Mouse (Mus musculus) thymus, adult 2 months (tissue): ENCODE measurements around the gene Fam227b.

Source experiments
- CTCF ChIP-seq: fragments of 200-500 bp; IDR thresholded peaks from 2 replicates; pipeline ENCODE4 v1.5.1; 2012; ENCODE audit warnings: mild to moderate bottlenecking, control low read depth, low read length, moderate library complexity, borderline replicate concordance; ENCODE audit not compliant: control insufficient read depth, poor library complexity, insufficient read depth; ENCODE audit errors: extremely low read depth
- POLR2A ChIP-seq: fragments of 200-500 bp; IDR thresholded peaks from 2 replicates; pipeline ENCODE4 v1.6.1; 2012; ENCODE audit warnings: mild to moderate bottlenecking, low read length, control low read depth, moderate library complexity; ENCODE audit not compliant: control insufficient read depth, poor library complexity, insufficient read depth; ENCODE audit errors: extremely low read depth

DNA sequence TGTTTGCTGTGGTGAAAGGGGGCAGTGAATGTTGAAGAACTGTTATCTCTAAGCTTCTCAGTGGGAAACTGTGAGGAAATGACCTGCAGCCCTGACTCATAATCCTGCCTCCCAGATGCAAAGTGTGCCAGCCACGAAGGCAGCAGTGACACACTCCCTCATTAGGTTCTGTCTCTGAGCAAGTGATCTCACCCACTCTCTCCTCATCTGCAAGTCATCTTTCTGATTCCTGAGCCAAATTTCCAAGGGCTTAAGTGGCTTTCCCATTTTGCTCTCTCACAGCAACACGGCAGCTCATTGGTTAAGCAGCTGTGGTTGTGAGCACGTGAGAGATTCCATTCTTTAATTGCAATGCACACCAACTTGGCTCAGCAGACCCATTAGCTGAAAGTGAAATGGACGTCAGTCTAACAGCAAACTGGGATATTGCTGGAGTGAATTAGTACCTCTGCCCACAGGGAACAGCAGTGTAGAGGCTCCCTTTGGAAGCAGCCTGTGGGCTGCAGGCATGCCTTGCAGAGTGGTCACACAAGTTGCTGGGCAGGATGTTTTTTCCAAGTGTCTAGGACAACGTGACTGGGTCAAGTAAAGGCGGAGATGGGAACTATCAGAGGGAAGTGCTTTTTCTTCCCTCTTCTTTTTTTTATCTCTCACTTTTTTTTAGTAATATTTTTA lies 210.6 kb downstream of the Fam227b start:
- no peak for TF ChIP-seq CTCF
- no peak for TF ChIP-seq POLR2A
